Mouse (Mus musculus) hematopoietic stem cell, adult 5-6 weeks (primary cell): Measurements from ENCODE around the gene Slc37a1. TPM values are rescaled to one million over a fixed set of nuclear protein-coding genes. Genes with fewer than 3 reads are reported as not detected.
A peak's percentile ranks its signal among the peaks of the same experiment; 100 is the strongest.

ENCODE experiments used
- ATAC-seq, 2 experiments: fragments of 125-278 bp in 1 of 2; replicated peaks in 1 of 2; 2 replicates each; pipeline ENCODE4 v1.8.0; 2016 to 2017; ENCODE audit warnings: inconsistent platforms in 2 of 2, mild to moderate bottlenecking in 2 of 2, moderate number of reproducible peaks in 2 of 2, low read depth in 1 of 2, moderate TSS enrichment in 1 of 2; ENCODE audit not compliant: low FRiP score in 2 of 2, poor library complexity in 2 of 2, severe bottlenecking in 2 of 2, insufficient read depth in 1 of 2, low TSS enrichment in 1 of 2
- total RNA-seq: library from RNA; stranded (forward); fragments of 172-1452, 232-1000 nt; gene quantifications from 2 replicates; pipeline ENCODE4 v1.2.3, GENCODE M21; 2017

The Slc37a1 gene
- total RNA-seq, 1 experiment from 2014 or later: 12.0 TPM

GRCm38 (mm10) chr17:31281830-31282686, 4.5 kb upstream of the Slc37a1 start:
- ATAC-seq: no peak

- ATAC-seq: no peak
These were observed 3.9 kb upstream of the Slc37a1 start for GRCm38 (mm10) chr17:31282687-31283053.

GRCm38 (mm10) chr17:31285867-31286266, 725 bp upstream of the Slc37a1 start:
- no peak for ATAC-seq

- ATAC-seq: no peak
These were observed 624 bp downstream of the Slc37a1 start for GRCm38 (mm10) chr17:31287216-31287615.

- ATAC-seq: peak in 1 of 2 experiments; percentile 54; a peak in 2 of 4 replicates
These were observed 2.6 kb downstream of the Slc37a1 start for GRCm38 (mm10) chr17:31288999-31289726.

- no peak for ATAC-seq
These were observed 3.7 kb downstream of the Slc37a1 start for GRCm38 (mm10) chr17:31290311-31290710.

GRCm38 (mm10) chr17:31290859-31291258, 4.3 kb downstream of the Slc37a1 start:
- ATAC-seq: peak; percentile 58 to 68

- no peak for ATAC-seq
These were observed 8.0 kb downstream of the Slc37a1 start for GRCm38 (mm10) chr17:31294363-31295214.

GRCm38 (mm10) chr17:31295215-31295891, 8.8 kb downstream of the Slc37a1 start:
- peak; percentile 70 to 82 for ATAC-seq

- peak; percentile 70 to 71 for ATAC-seq
These were observed 9.5 kb downstream of the Slc37a1 start for GRCm38 (mm10) chr17:31295892-31296781.

- no peak for ATAC-seq
These were observed 10.9 kb downstream of the Slc37a1 start for GRCm38 (mm10) chr17:31297521-31297939.

- no peak for ATAC-seq
These were observed 12.0 kb downstream of the Slc37a1 start for GRCm38 (mm10) chr17:31298419-31299209.

GRCm38 (mm10) chr17:31299981-31300380, 13.4 kb downstream of the Slc37a1 start:
- ATAC-seq: no peak

- no peak for ATAC-seq
These were observed 14.1 kb downstream of the Slc37a1 start for GRCm38 (mm10) chr17:31300736-31301135.

GRCm38 (mm10) chr17:31303401-31303800, 16.8 kb downstream of the Slc37a1 start:
- ATAC-seq: no peak
